Mouse (Mus musculus) layer of hippocampus, adult 2 months (tissue): ENCODE measurements around the gene Sipa1l2. TPM values are rescaled to one million over a fixed set of nuclear protein-coding genes. Genes with fewer than 3 reads are reported as not detected.

ENCODE experiments used
- DNase-seq, 2 experiments: peaks; one replicate each; pipeline ENCODE4 v3.0.0; 2022; ENCODE audit warnings: low spot score in 2 of 2
- H3K27ac ChIP-seq: fragments of 200-600 bp; 2 replicates; pipeline ENCODE4 v1.8.1; 2022
- H3K4me3 ChIP-seq: fragments of 200-600 bp; 2 replicates; pipeline ENCODE4 v1.8.1; 2022; ENCODE audit warnings: mild to moderate bottlenecking
- CTCF ChIP-seq: fragments of 200-600 bp; conservative IDR thresholded peaks from 2 replicates; pipeline ENCODE4 v1.8.1; 2022; ENCODE audit warnings: antibody characterized with exemption, mild to moderate bottlenecking, moderate library complexity
- total RNA-seq, 2 experiments: library from RNA; stranded (reverse); gene quantifications; 2 replicates each; pipeline ENCODE4 v1.2.3; 2021

Sipa1l2 gene
- total RNA-seq, 2 experiments from 2014 or later, result 69.5 to 72.1 TPM

GRCm38 (mm10) chr8:125604213-125604816, 34.7 kb upstream of the Sipa1l2 start:
- H3K27ac ChIP-seq, result no peak overlapping the region
- no peak for DNase-seq
- no peak overlapping the region for H3K4me3 ChIP-seq
- TF ChIP-seq CTCF, result no peak

GRCm38 (mm10) chr8:125603312-125603840, 33.8 kb upstream of the Sipa1l2 start:
- no peak for DNase-seq
- Histone ChIP-seq H3K4me3 (no peak overlapping the region), H3K27ac (no peak overlapping the region)
- no peak for TF ChIP-seq CTCF

- Histone ChIP-seq H3K4me3 (no peak overlapping the region), H3K27ac (peak overlapping the region; percentile 67; the same call in 1 of the 2 replicates)
- no peak for DNase-seq
- no peak for TF ChIP-seq CTCF
These were observed 30.6 kb upstream of the Sipa1l2 start for GRCm38 (mm10) chr8:125600033-125600686.

DNA sequence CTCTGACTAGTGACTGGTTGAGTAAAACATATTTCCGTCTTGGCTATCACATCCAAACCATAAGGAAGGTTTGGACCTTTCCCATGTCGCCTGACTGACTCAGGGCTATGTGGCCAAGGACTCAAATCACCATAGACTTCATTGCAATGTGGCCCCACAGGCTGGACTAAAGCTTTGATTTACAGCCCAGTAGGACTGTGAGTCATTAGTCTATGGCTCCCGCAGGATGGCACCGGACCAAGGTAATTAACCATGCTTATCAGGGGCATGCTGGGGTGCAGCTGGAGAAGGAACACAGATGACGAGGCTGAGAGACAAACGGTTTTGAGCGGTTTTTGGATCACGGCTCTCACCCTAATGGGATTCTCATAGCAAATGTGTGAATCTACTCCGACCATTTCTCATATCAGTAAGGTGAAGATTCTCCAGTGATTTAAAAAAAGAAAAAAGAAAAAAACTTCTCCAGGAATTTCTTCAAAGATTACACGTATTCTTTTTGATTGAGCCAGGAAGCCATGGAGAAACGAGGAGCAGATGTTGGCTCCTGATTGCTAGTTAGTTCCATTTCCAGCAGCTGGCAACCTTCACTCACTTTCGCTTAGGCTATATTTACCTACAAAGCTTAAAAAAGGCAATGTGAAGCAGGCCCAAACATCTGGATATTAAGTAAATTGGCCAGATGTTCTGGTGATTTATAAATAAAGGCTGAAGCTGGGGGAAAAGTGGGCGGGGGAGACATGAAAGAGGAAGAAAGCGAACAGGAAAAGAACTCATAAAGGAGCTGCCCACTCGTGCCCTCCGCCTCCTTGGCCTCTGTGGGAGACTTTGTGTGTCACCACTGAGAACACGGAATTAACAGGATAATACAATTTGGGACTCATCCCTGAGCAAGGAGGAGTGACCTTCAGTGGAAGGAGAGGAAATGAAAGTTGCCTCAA, 26.2 kb upstream of the Sipa1l2 start:
- no peak for TF ChIP-seq CTCF
- DNase-seq, result no peak
- H3K27ac ChIP-seq, result no peak overlapping the region

GRCm38 (mm10) chr8:125590363-125590762, 20.8 kb upstream of the Sipa1l2 start:
- TF ChIP-seq CTCF, result no peak
- H3K27ac ChIP-seq, result no peak overlapping the region
- no peak overlapping the region for H3K4me3 ChIP-seq
- no peak for DNase-seq

More for the DNA sequence above, 26.2 kb upstream of the Sipa1l2 start:
- no peak overlapping the region for H3K4me3 ChIP-seq

GRCm38 (mm10) chr8:125586587-125586986, 17.0 kb upstream of the Sipa1l2 start:
- no peak for TF ChIP-seq CTCF
- DNase-seq, result no peak
- Histone ChIP-seq H3K4me3 (no peak overlapping the region), H3K27ac (no peak overlapping the region)

DNA sequence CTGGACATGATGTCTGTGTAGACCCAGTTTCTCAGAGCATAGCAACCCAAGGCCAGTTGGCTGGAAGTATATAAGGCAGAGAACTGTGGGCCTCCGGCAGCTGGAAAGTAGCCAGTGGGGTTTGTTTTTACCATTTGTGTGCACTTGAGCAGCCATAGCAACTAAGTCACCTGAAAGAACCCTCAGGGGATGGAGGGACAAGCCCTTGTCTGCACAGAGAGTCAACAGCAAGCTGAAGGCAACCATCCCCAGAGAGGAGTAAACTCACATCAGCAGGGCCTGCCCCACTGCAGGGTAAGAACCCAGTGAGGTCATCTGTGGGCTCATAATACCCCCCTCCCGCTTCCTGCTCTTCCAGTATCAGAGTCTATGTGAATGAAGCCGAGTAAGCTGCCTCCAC, 14.7 kb upstream of the Sipa1l2 start:
- no peak overlapping the region for H3K27ac ChIP-seq
- no peak for TF ChIP-seq CTCF
- H3K4me3 ChIP-seq, result no peak overlapping the region
- no peak for DNase-seq

DNA sequence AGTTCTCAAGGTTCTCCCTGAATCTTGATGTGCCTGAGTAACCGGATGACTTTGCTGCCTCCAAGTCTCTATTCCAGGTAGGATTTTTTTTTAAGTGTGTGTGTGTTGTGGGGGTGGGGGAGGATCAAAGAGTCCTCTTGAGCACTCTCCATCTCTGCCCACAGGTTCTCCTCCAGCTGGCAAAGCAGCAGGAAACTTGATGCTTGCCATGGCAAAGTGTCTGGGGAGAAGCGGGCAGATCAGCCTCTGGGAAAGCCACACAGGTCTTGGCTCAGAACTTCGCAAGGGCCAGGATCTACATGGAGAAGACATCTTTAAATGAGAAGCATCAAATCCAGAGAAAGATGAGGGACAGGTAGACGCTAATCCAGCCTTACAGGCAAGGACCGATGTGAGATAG, 10.8 kb upstream of the Sipa1l2 start:
- no peak overlapping the region for H3K27ac ChIP-seq
- H3K4me3 ChIP-seq, result no peak overlapping the region
- no peak for TF ChIP-seq CTCF
- DNase-seq, result no peak

DNA sequence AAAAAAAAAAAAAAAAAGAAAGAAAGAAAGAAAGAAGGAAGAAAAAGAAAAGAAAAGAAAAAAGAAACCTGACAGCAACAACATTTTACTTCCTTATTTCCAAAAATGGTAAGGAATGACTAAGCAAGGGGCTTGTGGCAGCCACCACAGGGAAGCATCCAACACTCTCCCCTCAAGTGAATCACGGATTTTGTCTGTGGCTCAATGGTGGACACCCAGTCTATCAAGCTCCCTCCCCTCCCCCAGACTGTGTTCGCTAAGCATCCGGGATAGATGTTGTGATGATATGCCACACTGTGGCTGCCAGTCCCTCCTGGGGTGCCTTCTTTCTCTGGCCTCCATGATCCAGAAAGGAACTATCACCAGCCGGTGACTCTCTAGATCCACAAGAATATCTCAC, 6.5 kb upstream of the Sipa1l2 start:
- H3K27ac ChIP-seq, result no peak overlapping the region
- H3K4me3 ChIP-seq, result no peak overlapping the region
- no peak for DNase-seq
- no peak for TF ChIP-seq CTCF

- peak; percentile 97 for TF ChIP-seq CTCF
These were observed 4.7 kb upstream of the Sipa1l2 start for GRCm38 (mm10) chr8:125574280-125574679.

GRCm38 (mm10) chr8:125572246-125572645, 2.6 kb upstream of the Sipa1l2 start:
- TF ChIP-seq CTCF, result no peak
- Histone ChIP-seq H3K4me3 (no peak overlapping the region), H3K27ac (no peak overlapping the region)
- DNase-seq, result no peak

More at GRCm38 (mm10) chr8:125574280-125574679, 4.7 kb upstream of the Sipa1l2 start:
- H3K27ac ChIP-seq, result no peak overlapping the region
- H3K4me3 ChIP-seq, result no peak overlapping the region
- DNase-seq, result peak in 1 of 2 experiments; percentile 35

GRCm38 (mm10) chr8:125570835-125571465, 1.3 kb upstream of the Sipa1l2 start:
- no peak overlapping the region for H3K4me3 ChIP-seq
- peak; percentile 70 for TF ChIP-seq CTCF
- H3K27ac ChIP-seq, result no peak overlapping the region
- peak in 1 of 2 experiments; percentile 39 for DNase-seq

- peak overlapping the region; percentile 66 for H3K4me3 ChIP-seq
- no peak for TF ChIP-seq CTCF
- DNase-seq, result no peak
- peak overlapping the region; percentile 77 for H3K27ac ChIP-seq
These were observed 781 bp upstream of the Sipa1l2 start for GRCm38 (mm10) chr8:125570389-125570788.
